Mouse (Mus musculus) thymus, adult 2 months (tissue): ENCODE data around the gene Gm10577. TPM values are rescaled to one million over a fixed set of nuclear protein-coding genes. Genes with fewer than 3 reads are reported as not detected.

Source experiments
- DNase-seq: peaks from one replicate; pipeline ENCODE4 v3.0.0; 2021
- H3K27ac ChIP-seq: fragments of 200-500 bp; 2 replicates; pipeline ENCODE4 v1.5.1; 2012; ENCODE audit warnings: low read length, control low read depth; ENCODE audit not compliant: control insufficient read depth, insufficient read depth
- H3K27me3 ChIP-seq: fragments of 200-500 bp; 2 replicates; pipeline ENCODE4 v1.6.1; 2012; ENCODE audit warnings: mild to moderate bottlenecking, low read length, moderate library complexity, mixed read lengths; ENCODE audit not compliant: control insufficient read depth, insufficient read depth
- H3K36me3 ChIP-seq: fragments of 200-500 bp; 2 replicates; pipeline ENCODE4 v1.6.1; 2012; ENCODE audit warnings: mild to moderate bottlenecking, low read length, moderate library complexity; ENCODE audit not compliant: control insufficient read depth, insufficient read depth
- H3K4me1 ChIP-seq: fragments of 200-500 bp; replicated peaks from 2 replicates; pipeline ENCODE4 v1.6.1; 2012; ENCODE audit warnings: low read length; ENCODE audit not compliant: control insufficient read depth, insufficient read depth
- H3K4me3 ChIP-seq: fragments of 200-500 bp; 2 replicates; pipeline ENCODE4 v1.5.1; 2012; ENCODE audit warnings: mild to moderate bottlenecking, low read length, control low read depth, moderate library complexity; ENCODE audit not compliant: control insufficient read depth, insufficient read depth
- CTCF ChIP-seq: fragments of 200-500 bp; IDR thresholded peaks from 2 replicates; pipeline ENCODE4 v1.5.1; 2012; ENCODE audit warnings: mild to moderate bottlenecking, control low read depth, low read length, moderate library complexity, borderline replicate concordance; ENCODE audit not compliant: control insufficient read depth, poor library complexity, insufficient read depth; ENCODE audit errors: extremely low read depth
- POLR2A ChIP-seq: fragments of 200-500 bp; IDR thresholded peaks from 2 replicates; pipeline ENCODE4 v1.6.1; 2012; ENCODE audit warnings: mild to moderate bottlenecking, low read length, control low read depth, moderate library complexity; ENCODE audit not compliant: control insufficient read depth, poor library complexity, insufficient read depth; ENCODE audit errors: extremely low read depth
- WGBS: fragments of 180-500 bp; shearing (Covaris S2); methylation state at CpG from one replicate; pipeline ENCODE4 v1.1.7; 2018; 5-methylcytosine and 5-hydroxymethylcytosine counted together
- polyA plus RNA-seq: library from polyadenylated mRNA; depleted of rRNA; stranded (reverse); fragments of >200 nt; gene quantifications from 2 replicates; pipeline ENCODE4 v1.2.3, GENCODE M21; 2012; rRNA removed

The Gm10577 gene
- polyA plus RNA-seq, 1 experiment, result not detected

DNA sequence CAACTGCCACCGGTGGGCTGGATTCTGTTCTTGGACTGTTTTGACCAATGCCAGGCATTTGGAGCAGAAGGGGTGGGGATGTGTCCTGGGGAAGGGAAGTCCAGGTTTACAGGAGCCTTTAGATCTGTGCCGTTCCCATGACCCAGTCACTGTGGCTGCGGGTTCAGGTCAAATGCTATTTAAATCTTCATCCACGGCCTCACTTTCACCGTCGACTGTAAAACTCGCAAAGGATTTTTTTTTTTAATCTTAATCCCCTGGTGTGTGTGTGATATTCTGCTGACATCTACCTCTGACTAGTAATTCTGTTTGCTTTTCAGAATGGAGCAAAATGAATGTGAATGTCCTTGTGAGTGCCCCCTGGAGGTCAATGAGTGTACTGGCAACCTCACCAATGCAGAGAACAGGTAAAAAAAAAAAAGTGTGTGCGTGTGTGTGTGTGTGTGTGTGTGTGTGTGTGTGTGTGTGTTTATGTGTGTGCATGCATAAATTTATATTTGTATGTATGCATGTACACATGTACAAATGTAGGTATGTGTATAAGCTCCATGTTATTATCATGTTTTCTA lies 32.2 kb downstream of the Gm10577 start:
- Histone ChIP-seq H3K4me1 (no peaks in the 10 kb centered on the region; the same call in 1 of the 2 replicates), H3K27me3 (no peaks in the 10 kb centered on the region), H3K4me3 (no peak overlapping the region), H3K27ac (no peak overlapping the region), H3K36me3 (no peaks in the 10 kb centered on the region)
- DNase-seq, result no peak
- WGBS, result 80% methylated on average over 8 of the region's 8 CpGs
- TF ChIP-seq CTCF (no peak), POLR2A (no peak)

DNA sequence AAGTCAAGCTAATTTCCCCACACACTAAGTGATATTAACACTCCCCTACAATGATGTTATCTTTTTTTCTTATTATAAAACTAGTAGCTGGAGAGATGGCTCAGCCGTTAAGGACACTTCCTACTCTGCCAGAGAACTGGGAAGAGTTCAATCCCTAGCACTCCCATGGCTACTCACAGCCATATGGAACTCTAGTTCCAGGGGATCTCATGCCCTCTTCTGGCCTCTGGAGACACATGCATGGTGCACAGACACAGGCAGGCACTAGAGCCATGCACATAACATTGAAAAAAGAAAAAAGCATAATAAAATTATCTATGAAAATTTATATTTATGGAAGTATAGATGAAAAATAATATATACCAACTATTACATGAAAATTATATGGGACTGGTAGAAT lies 33.3 kb downstream of the Gm10577 start:
- TF ChIP-seq CTCF (no peak), POLR2A (no peak)
- H3K36me3 ChIP-seq, result no peaks in the 10 kb centered on the region
- no peak overlapping the region for H3K27ac ChIP-seq
- WGBS, result 93% methylated on average over 1 of the region's 1 CpGs
- no peak overlapping the region for H3K4me3 ChIP-seq
- no peaks in the 10 kb centered on the region; the same call in 1 of the 2 replicates for H3K4me1 ChIP-seq
- H3K27me3 ChIP-seq, result no peaks in the 10 kb centered on the region
- no peak for DNase-seq

DNA sequence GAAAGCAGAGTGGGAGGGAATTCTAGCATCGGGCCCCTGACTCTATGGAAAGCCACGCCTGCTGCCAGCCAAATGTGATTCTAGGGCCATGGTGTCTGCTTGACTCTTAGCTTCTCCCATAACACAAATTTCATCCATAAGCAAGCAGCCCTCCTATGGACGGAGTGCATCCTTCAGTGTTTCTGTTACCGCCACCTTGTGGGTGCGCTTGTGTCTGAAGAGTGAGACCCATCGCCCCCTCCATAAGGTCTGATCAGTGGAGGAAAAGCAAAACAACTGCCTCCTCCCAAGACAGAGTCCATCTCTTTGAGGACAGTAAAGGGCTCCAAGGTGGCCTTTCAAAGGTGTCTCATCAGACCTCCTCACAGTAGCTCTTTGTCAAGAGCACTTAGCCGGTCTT lies 43.0 kb downstream of the Gm10577 start:
- no peaks in the 10 kb centered on the region for H3K36me3 ChIP-seq
- DNase-seq, result no peak
- WGBS, result 95% methylated on average over 7 of the region's 7 CpGs
- TF ChIP-seq POLR2A (no peak), CTCF (no peak)
- H3K4me3 ChIP-seq, result no peak overlapping the region
- H3K27me3 ChIP-seq, result no peaks in the 10 kb centered on the region
- no peaks in the 10 kb centered on the region for H3K4me1 ChIP-seq
- H3K27ac ChIP-seq, result no peak overlapping the region

DNA sequence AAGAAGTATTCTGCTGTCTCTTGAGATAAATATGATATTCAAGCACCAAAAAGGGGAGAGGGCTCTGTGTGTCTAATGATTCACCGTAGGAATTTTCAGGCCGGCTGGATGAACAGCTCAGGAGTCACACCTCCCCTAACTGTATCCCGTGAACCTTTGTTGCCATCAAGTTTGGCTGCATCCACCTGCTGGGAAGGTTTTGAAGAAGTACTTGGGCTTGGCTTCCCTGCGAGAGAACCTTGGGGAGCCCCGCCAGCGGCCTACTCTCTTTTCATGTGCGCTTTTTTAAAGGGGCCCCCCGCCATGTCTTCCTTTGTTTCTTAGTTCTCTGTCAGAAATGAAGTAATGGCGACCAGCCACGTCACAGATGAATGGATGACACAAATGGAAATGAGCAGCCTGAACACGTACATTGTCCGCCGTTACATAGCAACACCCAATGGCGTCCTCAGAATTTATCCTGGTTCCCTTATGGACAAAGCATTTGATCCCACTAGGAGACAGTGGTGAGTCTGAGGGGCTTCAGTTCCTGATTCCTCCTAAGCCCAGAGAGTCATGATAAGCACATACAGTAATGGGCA lies 46.0 kb downstream of the Gm10577 start:
- no peak for TF ChIP-seq POLR2A
- TF ChIP-seq CTCF, result no peak
- Histone ChIP-seq H3K4me3 (no peak overlapping the region), H3K27ac (no peak overlapping the region), H3K27me3 (no peaks in the 10 kb centered on the region), H3K4me1 (no peaks in the 10 kb centered on the region), H3K36me3 (no peaks in the 10 kb centered on the region)
- WGBS, result 96% methylated on average over 14 of the region's 14 CpGs
- DNase-seq, result no peak

DNA sequence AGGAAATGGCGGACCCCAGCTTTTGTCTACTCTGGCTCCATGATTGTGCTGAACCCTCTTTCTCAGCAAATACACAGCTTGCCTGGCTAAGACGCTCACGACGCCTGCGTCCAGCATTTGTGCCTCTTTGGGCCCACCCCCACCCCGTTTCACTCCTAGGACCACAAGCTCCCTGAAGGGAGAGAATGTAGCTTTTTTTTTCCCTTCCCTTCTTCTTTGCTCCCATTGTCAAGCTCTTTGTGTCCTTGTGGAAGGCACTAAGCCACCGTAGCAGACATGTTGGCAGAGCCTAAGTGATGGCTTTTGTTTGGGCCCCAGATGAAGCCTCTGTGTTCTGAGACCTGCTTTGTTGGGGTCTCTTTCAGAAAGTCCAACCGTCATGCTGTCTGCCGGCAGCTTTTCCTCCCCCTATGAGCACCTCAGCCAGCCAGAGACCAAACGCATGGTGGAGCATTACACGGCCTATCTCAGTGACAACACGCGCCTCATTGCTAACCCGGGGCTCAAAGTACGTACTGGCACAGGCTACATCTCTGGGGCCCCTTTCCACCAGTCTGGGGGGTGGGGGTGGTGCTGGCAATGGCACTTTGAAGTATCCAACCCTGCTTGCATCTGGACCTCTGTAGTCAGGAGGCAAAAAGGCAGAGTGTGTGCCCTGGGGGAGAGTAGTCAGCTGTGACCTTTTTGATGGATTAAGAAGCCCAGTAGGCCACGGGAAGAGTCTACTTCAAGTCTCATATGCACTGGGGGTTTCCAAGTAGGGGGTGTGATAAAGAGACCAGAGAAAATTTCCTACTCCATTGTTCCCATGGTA lies 46.6 kb downstream of the Gm10577 start:
- 96% methylated on average over 16 of the region's 16 CpGs for WGBS

More for the DNA sequence above, 46.6 kb downstream of the Gm10577 start:
- no peaks in the 10 kb centered on the region for H3K27me3 ChIP-seq
- H3K4me1 ChIP-seq, result no peaks in the 10 kb centered on the region
- no peak overlapping the region for H3K27ac ChIP-seq
- DNase-seq, result no peak
- TF ChIP-seq CTCF (no peak), POLR2A (no peak)
- H3K4me3 ChIP-seq, result no peak overlapping the region
- H3K36me3 ChIP-seq, result no peaks in the 10 kb centered on the region

Other genes starting within 250 kb of the Gm10577 start
- gene Cachd1, start 244.0 kb downstream of the Gm10577 start, polyA plus RNA-seq, result 13.0 and 15.9 TPM in 2 replicates
- gene Raver2, start 48.3 kb upstream of the Gm10577 start, polyA plus RNA-seq, result 5.9 and 7.0 TPM in 2 replicates
- 97.7 and 109 TPM in 2 replicates for gene Jak1, start 244.6 kb upstream of the Gm10577 start, polyA plus RNA-seq